In the genomic region with DNA sequence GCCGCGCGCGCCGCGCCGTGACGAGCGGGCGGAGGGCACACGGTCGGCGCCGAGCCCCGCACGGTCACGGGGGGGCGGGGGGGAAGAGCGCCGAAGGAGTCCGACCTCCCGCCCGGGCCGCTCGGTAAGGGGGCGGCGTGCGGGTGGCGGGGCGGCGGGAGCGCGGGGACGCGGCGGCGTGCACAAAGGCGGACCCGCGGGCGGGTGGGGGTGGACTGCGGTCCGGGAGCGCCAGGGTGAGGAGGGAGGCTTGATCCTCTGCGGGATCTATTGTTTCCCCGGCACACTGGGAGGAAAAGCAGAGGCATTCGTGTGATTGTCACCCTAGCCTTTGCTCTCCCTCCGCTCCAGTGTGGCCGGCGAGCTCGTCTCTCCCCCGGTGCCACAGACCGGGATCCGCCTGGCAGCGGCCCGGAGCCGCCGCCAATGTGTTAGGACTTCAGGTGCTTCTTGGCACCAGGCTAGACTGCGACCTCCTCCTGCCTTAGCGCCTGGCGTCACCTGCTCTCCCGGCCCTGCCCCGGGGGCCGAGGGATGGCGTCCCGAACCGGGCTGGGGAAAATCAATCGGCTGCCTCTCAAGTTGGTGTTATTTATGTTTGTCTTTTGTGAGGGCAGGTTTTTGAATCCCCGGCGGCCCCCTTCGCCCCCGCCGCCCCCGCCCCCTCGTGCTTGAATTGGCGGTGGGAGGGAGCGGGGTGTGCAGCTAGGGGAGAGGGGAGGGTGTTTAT, we compare ENCODE assay signal across 8 mouse cellular contexts. TPM values are rescaled to one million over a fixed set of nuclear protein-coding genes. Genes with fewer than 3 reads are reported as not detected.
DNase-seq lines count a peak whose midpoint lies in the region; ATAC-seq and TF ChIP-seq lines count a peak whose summit lies in the region.

No protein-coding gene starts in this region.

- DNase-seq in right cerebral cortex, postnatal 10 days (ENCODE audit: low spot score in 2 of 2): peak; percentile 60
- DNase-seq in right cerebral cortex, postnatal 36 days (ENCODE audit: low spot score in 2 of 2): no peak
- DNase-seq in embryo, embryonic 10 days (ENCODE audit: low spot score): peak; percentile 68
- DNase-seq in gastrocnemius, postnatal 4 days (ENCODE audit: low spot score in 2 of 2): peak; percentile 48 to 64
- peak; percentile 79 for DNase-seq in midbrain, embryonic 10.5 days (ENCODE audit: low spot score)

- no peaks in the 10 kb centered on the region for H3K36me3 ChIP-seq in intestine, postnatal 0 days (ENCODE audit: control insufficient read depth, insufficient read depth)
- 0 out of 2 replicates have a peak, but pooled peaks cover 6% of the 10 kb centered on the region for H3K36me3 ChIP-seq in limb, embryonic 12.5 days
- peaks cover 17% of the 10 kb centered on the region for H3K36me3 ChIP-seq in midbrain, embryonic 10.5 days
- no peaks in the 10 kb centered on the region for H3K36me3 ChIP-seq in stomach, embryonic 14.5 days (ENCODE audit: control insufficient read depth, insufficient read depth, low read length)

- H3K4me1 ChIP-seq in intestine, postnatal 0 days (replicated peaks; ENCODE audit: control insufficient read depth, insufficient read depth, low read length): no peaks in the 10 kb centered on the region; the same call in 1 of the 2 replicates
- peaks cover 14% of the 10 kb centered on the region; the same call in 1 of the 2 replicates for H3K4me1 ChIP-seq in limb, embryonic 12.5 days (replicated peaks)
- H3K4me1 ChIP-seq in midbrain, embryonic 10.5 days: peaks cover 50% of the 10 kb centered on the region
- H3K4me1 ChIP-seq in stomach, embryonic 14.5 days (ENCODE audit: control insufficient read depth, insufficient read depth, low read length): no peaks in the 10 kb centered on the region; the same call in 1 of the 2 replicates

- TF ChIP-seq CTCF in intestine, postnatal 0 days (IDR thresholded peaks at IDR 0.05; ENCODE audit: low read depth): no peak

- under 1% methylated on average over 57 of the region's 77 CpGs for WGBS in intestine, postnatal 0 days
- WGBS in limb, embryonic 12.5 days: under 1% methylated on average over 43 of the region's 77 CpGs
- 0% methylated on average over 46 of the region's 77 CpGs for WGBS in midbrain, embryonic 10.5 days
- WGBS in stomach, embryonic 14.5 days: under 1% methylated on average over 60 of the region's 77 CpGs

- peak overlapping the region; percentile 75 for H3K4me3 ChIP-seq in intestine, postnatal 0 days (ENCODE audit: low read depth, low read length)
- peak overlapping the region; percentile 68 for H3K4me3 ChIP-seq in limb, embryonic 12.5 days (replicated peaks)
- peak overlapping the region; percentile 76 for H3K4me3 ChIP-seq in midbrain, embryonic 10.5 days
- H3K4me3 ChIP-seq in stomach, embryonic 14.5 days (ENCODE audit: low read depth, low read length): peak overlapping the region; percentile 71

- ATAC-seq in intestine, postnatal 0 days: peak; percentile 73
- peak; percentile 83 for ATAC-seq in limb, embryonic 12.5 days (ENCODE audit: insufficient number of reproducible peaks, insufficient read depth, low FRiP score, low TSS enrichment, low read depth)
- peak; percentile 70 for ATAC-seq in stomach, embryonic 14.5 days (ENCODE audit: insufficient number of reproducible peaks, insufficient read depth, low FRiP score, low read depth)

- H3K27me3 ChIP-seq in intestine, postnatal 0 days (replicated peaks; ENCODE audit: control insufficient read depth, insufficient read depth, low read length): no peaks in the 10 kb centered on the region
- no peaks in the 10 kb centered on the region for H3K27me3 ChIP-seq in limb, embryonic 12.5 days
- H3K27me3 ChIP-seq in midbrain, embryonic 10.5 days (ENCODE audit: low read depth, poor library complexity, severe bottlenecking): no peaks in the 10 kb centered on the region
- no peaks in the 10 kb centered on the region for H3K27me3 ChIP-seq in stomach, embryonic 14.5 days (ENCODE audit: control insufficient read depth, insufficient read depth, low read length)

- peak overlapping the region; percentile 94 for H3K4me2 ChIP-seq in intestine, postnatal 0 days (replicated peaks; ENCODE audit: low read depth)
- H3K4me2 ChIP-seq in limb, embryonic 12.5 days: peak overlapping the region; percentile 77
- H3K4me2 ChIP-seq in stomach, embryonic 14.5 days (replicated peaks; ENCODE audit: low read depth, low read length): peak overlapping the region; percentile 78

- H3K27ac ChIP-seq in intestine, postnatal 0 days (ENCODE audit: low read depth, low read length): peak overlapping the region; percentile 54
- peak overlapping the region; percentile 95 for H3K27ac ChIP-seq in limb, embryonic 12.5 days
- H3K27ac ChIP-seq in midbrain, embryonic 10.5 days (replicated peaks): peak overlapping the region; percentile 99
- H3K27ac ChIP-seq in stomach, embryonic 14.5 days (ENCODE audit: low read length): peak overlapping the region; percentile 85

- H3K9me3 ChIP-seq in intestine, postnatal 0 days (ENCODE audit: control insufficient read depth): no peaks in the 10 kb centered on the region
- no peaks in the 10 kb centered on the region for H3K9me3 ChIP-seq in limb, embryonic 12.5 days
- H3K9me3 ChIP-seq in midbrain, embryonic 10.5 days (replicated peaks): no peaks in the 10 kb centered on the region
- no peaks in the 10 kb centered on the region for H3K9me3 ChIP-seq in stomach, embryonic 14.5 days (ENCODE audit: control insufficient read depth, low read depth, low read length)

- peak overlapping the region; percentile 86 for H3K9ac ChIP-seq in intestine, postnatal 0 days (ENCODE audit: low read depth, low read length)
- H3K9ac ChIP-seq in limb, embryonic 12.5 days (replicated peaks): peak overlapping the region; percentile 96
- peak overlapping the region; percentile 95 for H3K9ac ChIP-seq in stomach, embryonic 14.5 days (replicated peaks; ENCODE audit: low read depth, low read length)

RNA-seq across cellular contexts. Expression of a gene that starts 0.8 kb away (rescaled TPM):
- 10 to 100 TPM; 50.2 to 55.1 TPM for total RNA-seq in gastrocnemius, postnatal 4 days (2021)
- 2.1 and 2.9 TPM in 2 replicates for polyA plus RNA-seq in intestine, postnatal 0 days (2015; fragmentation: Nextera tagmentation; extraction: Ambion mirVana)
- polyA plus RNA-seq in limb, embryonic 12.5 days (2016; fragmentation: Nextera tagmentation; extraction: Ambion mirVana): 27.0 and 27.8 TPM in 2 replicates
- 17.6 and 18.7 TPM in 2 replicates for polyA plus RNA-seq in midbrain, embryonic 10.5 days (2016; fragmentation: Nextera tagmentation; extraction: Ambion mirVana)
- 31.6 and 36.3 TPM in 2 replicates for polyA plus RNA-seq in stomach, embryonic 14.5 days (2014; fragmentation: Nextera tagmentation; extraction: Ambion mirVana)

Comparison
In these comparisons a context has a peak if more than half of its experiments do, and no peak if none do; other contexts are left out.
1. DNase-seq: peak in right cerebral cortex, postnatal 10 days (2 of 2), embryo, embryonic 10 days (single experiment), gastrocnemius, postnatal 4 days (2 of 2) and midbrain, embryonic 10.5 days (single experiment); none in right cerebral cortex, postnatal 36 days (0 of 2).
2. Peak in every context shown above with its lines, with median percentiles within 50 percentile points of each other: ATAC-seq, H3K27ac ChIP-seq, H3K4me2 ChIP-seq, H3K4me3 ChIP-seq and H3K9ac ChIP-seq.